8 mouse cellular contexts compared by ENCODE assay signal in the genomic region with DNA sequence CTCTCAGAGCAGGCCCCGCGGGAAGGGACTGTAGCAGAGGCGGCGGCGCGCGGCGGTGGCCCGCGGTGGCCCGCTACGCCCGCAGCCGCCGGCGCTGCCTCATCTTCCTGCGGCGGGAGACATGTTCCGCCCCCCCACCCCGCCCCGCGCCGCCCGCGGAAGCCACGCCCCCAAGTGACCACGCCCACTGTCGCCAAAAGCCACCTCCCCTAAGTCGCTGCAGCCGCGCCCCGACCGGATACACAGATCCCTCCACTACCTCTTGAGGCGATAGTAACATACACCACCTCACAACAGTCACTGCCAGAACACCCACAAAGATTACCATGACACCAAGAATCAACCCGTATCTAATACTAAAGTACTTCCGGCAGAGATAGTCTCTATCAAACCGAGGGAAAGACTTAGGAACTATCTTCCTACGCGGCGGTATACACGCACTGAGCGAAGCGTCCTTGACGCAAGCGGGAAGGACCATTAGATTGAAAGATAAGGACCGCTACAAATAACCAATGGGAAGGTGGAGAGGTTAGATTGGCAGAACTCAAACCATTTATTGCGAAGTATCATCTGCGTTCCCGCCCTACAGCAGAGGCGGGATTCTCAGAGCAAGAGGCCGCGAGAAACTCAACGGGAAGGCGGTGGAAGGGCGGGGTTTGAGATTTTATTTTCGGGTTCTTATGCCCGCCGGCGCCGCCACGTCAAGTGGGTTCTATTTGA. TPM values are rescaled to one million over a fixed set of nuclear protein-coding genes. Genes with fewer than 3 reads are reported as not detected.
DNase-seq lines count a peak whose midpoint lies in the region; ATAC-seq lines count a peak whose summit lies in the region.

Tcf3 (minus strand) TSS at position 135 of the 720 bp plus-strand sequence.

- peak; percentile 98 for DNase-seq in adipocyte (ENCODE audit: low spot score)
- DNase-seq in embryo, embryonic 10 days (ENCODE audit: low spot score) = peak; percentile 96
- DNase-seq in gastrocnemius, postnatal 10 days = peak; percentile 97
- DNase-seq in induced T-regulatory cell, adult 2 months (ENCODE audit: low read depth) = peak; percentile 98
- DNase-seq in left cerebral cortex, adult 9 months (ENCODE audit: low spot score in 2 of 2) = peak; percentile 97 to 98
- DNase-seq in right cerebral cortex, postnatal 14 days = peak; percentile 93
- DNase-seq in urinary bladder, postnatal 36 days (ENCODE audit: low spot score in 2 of 2) = peak; percentile 85 to 96

- peak; percentile 89 for ATAC-seq in megakaryocyte progenitor cell, adult 5-6 weeks (replicated peaks; ENCODE audit: poor library complexity)

RNA-seq across cellular contexts. Expression of gene Tcf3, which starts in this region (rescaled TPM):
- 10 to 100 TPM; 33.0 to 43.2 TPM for total RNA-seq in gastrocnemius, postnatal 10 days (2021)
- 29.9 and 35.3 TPM in 2 replicates for total RNA-seq in megakaryocyte progenitor cell, adult 5-6 weeks (2015)
- 33.5 and 51.0 TPM in 2 replicates for total RNA-seq in megakaryocyte progenitor cell, adult 5-6 weeks (2017)

Comparison
In these comparisons a context has a peak if more than half of its experiments do, and no peak if none do; other contexts are left out.
1. Peak in every context shown above with its lines: DNase-seq and ATAC-seq.